Mouse (Mus musculus): ENCODE results near the gene Cd180. TPM values are rescaled to one million over a fixed set of nuclear protein-coding genes. Genes with fewer than 3 reads are reported as not detected.
A peak's percentile ranks its signal among the peaks of the same experiment; 100 is the strongest.
"Not testable (repeated sequence)": the region's sequence is repeated elsewhere in the genome, so short reads cannot be mapped to it uniquely, and the experiment has no call there.

Cd180 gene
- polyA plus RNA-seq, 1 experiment from 2014 or later = 0.59 TPM

DNA sequence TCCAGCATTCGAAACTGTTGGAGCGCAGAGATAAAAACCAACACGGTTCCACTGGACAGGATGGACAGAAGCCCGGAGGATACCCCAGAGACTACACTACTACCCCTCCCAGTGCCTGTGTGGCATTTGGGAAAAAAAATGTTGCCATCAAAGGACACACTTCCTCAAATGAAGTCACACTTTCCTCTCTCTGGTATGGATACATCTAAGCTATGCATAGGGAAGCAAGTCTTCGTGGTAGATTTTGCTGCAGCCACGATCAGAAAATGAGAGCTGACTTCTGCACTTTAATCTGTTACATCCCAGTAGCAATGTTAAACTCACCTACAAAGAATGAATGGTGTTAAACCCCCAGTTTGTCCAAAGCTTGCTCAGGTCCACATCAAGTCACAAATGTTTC, 24.4 kb upstream of the Cd180 start:
- Histone ChIP-seq H3K4me2 (replicated peaks; ENCODE audit: low read depth, low read length) (no peak overlapping the region), H3K27me3 (ENCODE audit: control insufficient read depth, insufficient read depth, low read length) (no peaks in the 10 kb centered on the region), H3K36me3 (ENCODE audit: control insufficient read depth, insufficient read depth, low read length) (no peaks in the 10 kb centered on the region), H3K4me3 (ENCODE audit: low read depth, low read length) (no peak overlapping the region), H3K4me1 (ENCODE audit: control insufficient read depth, insufficient read depth, low read length) (peaks cover 3% of the 10 kb centered on the region; the same call in 1 of the 2 replicates), H3K9ac (replicated peaks; ENCODE audit: low read depth, low read length) (no peak overlapping the region), H3K9me3 (ENCODE audit: control insufficient read depth, low read depth, low read length) (no peaks in the 10 kb centered on the region), H3K27ac (ENCODE audit: low read length) (no peak overlapping the region)
- WGBS = 84% methylated on average over 6 of the region's 6 CpGs
- ATAC-seq (ENCODE audit: insufficient number of reproducible peaks, insufficient read depth, low FRiP score, low read depth) = no peak

GRCm38 (mm10) chr13:102669522-102670256, 23.7 kb upstream of the Cd180 start:
- H3K4me3 ChIP-seq (ENCODE audit: low read depth, low read length) = no peak overlapping the region
- H3K27me3 ChIP-seq (ENCODE audit: control insufficient read depth, insufficient read depth, low read length) = no peaks in the 10 kb centered on the region
- H3K4me1 ChIP-seq (ENCODE audit: control insufficient read depth, insufficient read depth, low read length) = peaks cover 3% of the 10 kb centered on the region; the same call in 1 of the 2 replicates
- no peak for ATAC-seq (ENCODE audit: insufficient number of reproducible peaks, insufficient read depth, low FRiP score, low read depth)
- H3K4me2 ChIP-seq (replicated peaks; ENCODE audit: low read depth, low read length) = no peak overlapping the region
- H3K27ac ChIP-seq (ENCODE audit: low read length) = no peak overlapping the region
- no peaks in the 10 kb centered on the region for H3K9me3 ChIP-seq (ENCODE audit: control insufficient read depth, low read depth, low read length)
- no peaks in the 10 kb centered on the region for H3K36me3 ChIP-seq (ENCODE audit: control insufficient read depth, insufficient read depth, low read length)
- H3K9ac ChIP-seq (replicated peaks; ENCODE audit: low read depth, low read length) = no peak overlapping the region
- 37% methylated on average over 14 of the region's 14 CpGs for WGBS

DNA sequence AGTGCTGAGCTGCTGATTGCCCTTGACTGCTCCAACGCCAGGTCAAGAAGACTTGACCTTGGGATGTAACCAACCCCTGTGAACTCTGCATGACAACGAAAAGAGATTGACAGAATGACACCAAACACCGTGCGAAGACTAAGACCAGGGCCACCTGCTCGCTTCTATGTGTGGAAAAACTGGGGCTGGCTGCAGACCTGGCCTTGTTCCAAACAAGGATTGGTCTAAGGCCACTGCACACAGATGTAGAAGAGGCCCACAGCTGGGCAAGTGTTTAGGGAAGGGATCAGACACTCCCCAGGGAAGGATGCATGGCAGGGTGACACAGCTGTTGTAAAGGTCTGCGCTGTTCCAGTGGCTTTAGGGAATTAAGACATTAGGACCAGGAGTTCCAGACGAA, 22.9 kb upstream of the Cd180 start:
- Histone ChIP-seq H3K4me2 (replicated peaks; ENCODE audit: low read depth, low read length) (no peak overlapping the region), H3K27ac (ENCODE audit: low read length) (no peak overlapping the region), H3K9ac (replicated peaks; ENCODE audit: low read depth, low read length) (no peak overlapping the region), H3K36me3 (ENCODE audit: control insufficient read depth, insufficient read depth, low read length) (no peaks in the 10 kb centered on the region), H3K27me3 (ENCODE audit: control insufficient read depth, insufficient read depth, low read length) (no peaks in the 10 kb centered on the region), H3K4me1 (ENCODE audit: control insufficient read depth, insufficient read depth, low read length) (peaks cover 3% of the 10 kb centered on the region; the same call in 1 of the 2 replicates), H3K9me3 (ENCODE audit: control insufficient read depth, low read depth, low read length) (no peaks in the 10 kb centered on the region), H3K4me3 (ENCODE audit: low read depth, low read length) (no peak overlapping the region)
- WGBS = 60% methylated on average over 7 of the region's 7 CpGs
- no peak for ATAC-seq (ENCODE audit: insufficient number of reproducible peaks, insufficient read depth, low FRiP score, low read depth)

- H3K9me3 ChIP-seq (ENCODE audit: control insufficient read depth, low read depth, low read length) = no peaks in the 10 kb centered on the region
- no peak overlapping the region for H3K4me2 ChIP-seq (replicated peaks; ENCODE audit: low read depth, low read length)
- no peaks in the 10 kb centered on the region for H3K36me3 ChIP-seq (ENCODE audit: control insufficient read depth, insufficient read depth, low read length)
- no peak overlapping the region for H3K9ac ChIP-seq (replicated peaks; ENCODE audit: low read depth, low read length)
- H3K4me1 ChIP-seq (ENCODE audit: control insufficient read depth, insufficient read depth, low read length) = peaks cover 3% of the 10 kb centered on the region; the same call in 1 of the 2 replicates
- 90% methylated on average over 3 of the region's 3 CpGs for WGBS
- ATAC-seq (ENCODE audit: insufficient number of reproducible peaks, insufficient read depth, low FRiP score, low read depth) = no peak
- no peak overlapping the region for H3K4me3 ChIP-seq (ENCODE audit: low read depth, low read length)
- H3K27ac ChIP-seq (ENCODE audit: low read length) = no peak overlapping the region
- H3K27me3 ChIP-seq (ENCODE audit: control insufficient read depth, insufficient read depth, low read length) = no peaks in the 10 kb centered on the region
Observed at GRCm38 (mm10) chr13:102674083-102674482, 19.3 kb upstream of the Cd180 start.

- not testable (repeated sequence) for H3K9ac ChIP-seq (replicated peaks; ENCODE audit: low read depth, low read length); H3K27me3 ChIP-seq (ENCODE audit: control insufficient read depth, insufficient read depth, low read length); H3K27ac ChIP-seq (ENCODE audit: low read length); H3K4me3 ChIP-seq (ENCODE audit: low read depth, low read length); H3K36me3 ChIP-seq (ENCODE audit: control insufficient read depth, insufficient read depth, low read length); H3K9me3 ChIP-seq (ENCODE audit: control insufficient read depth, low read depth, low read length); ATAC-seq (ENCODE audit: insufficient number of reproducible peaks, insufficient read depth, low FRiP score, low read depth); H3K4me1 ChIP-seq (ENCODE audit: control insufficient read depth, insufficient read depth, low read length); H3K4me2 ChIP-seq (replicated peaks; ENCODE audit: low read depth, low read length)
- 79% methylated on average over 4 of the region's 4 CpGs for WGBS
Observed at GRCm38 (mm10) chr13:102677602-102678001, 15.8 kb upstream of the Cd180 start.

DNA sequence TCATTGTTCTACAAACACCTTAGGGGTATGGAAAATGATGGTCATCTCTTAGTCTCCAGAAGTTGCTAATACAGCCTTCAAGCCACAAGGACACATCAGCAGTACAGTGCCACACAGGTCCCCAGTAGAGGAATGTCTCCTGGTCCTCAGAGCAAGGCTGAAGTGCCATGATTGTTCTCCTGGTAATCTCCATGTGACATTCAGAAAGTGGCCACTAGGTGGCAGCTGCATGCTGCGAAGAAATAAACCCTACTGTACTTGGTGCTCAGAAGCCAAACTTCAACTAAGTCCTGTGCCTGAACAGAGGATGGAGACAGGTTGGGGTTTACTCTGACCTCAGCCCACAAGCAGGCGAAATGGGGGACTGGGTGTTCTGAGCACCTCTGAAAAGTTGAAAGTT, 14.9 kb upstream of the Cd180 start:
- H3K36me3 ChIP-seq (ENCODE audit: control insufficient read depth, insufficient read depth, low read length) = no peaks in the 10 kb centered on the region
- no peaks in the 10 kb centered on the region for H3K27me3 ChIP-seq (ENCODE audit: control insufficient read depth, insufficient read depth, low read length)
- H3K4me2 ChIP-seq (replicated peaks; ENCODE audit: low read depth, low read length) = no peak overlapping the region
- H3K9me3 ChIP-seq (ENCODE audit: control insufficient read depth, low read depth, low read length) = no peaks in the 10 kb centered on the region
- H3K9ac ChIP-seq (replicated peaks; ENCODE audit: low read depth, low read length) = no peak overlapping the region
- WGBS = 10% methylated on average over 2 of the region's 2 CpGs
- no peak overlapping the region for H3K4me3 ChIP-seq (ENCODE audit: low read depth, low read length)
- ATAC-seq (ENCODE audit: insufficient number of reproducible peaks, insufficient read depth, low FRiP score, low read depth) = peak; percentile 46; the same call in 1 of the 2 replicates
- H3K4me1 ChIP-seq (ENCODE audit: control insufficient read depth, insufficient read depth, low read length) = no peaks in the 10 kb centered on the region
- no peak overlapping the region for H3K27ac ChIP-seq (ENCODE audit: low read length)

- Histone ChIP-seq H3K27me3 (ENCODE audit: control insufficient read depth, insufficient read depth, low read length) (no peaks in the 10 kb centered on the region), H3K27ac (ENCODE audit: low read length) (no peak overlapping the region), H3K9ac (replicated peaks; ENCODE audit: low read depth, low read length) (no peak overlapping the region), H3K9me3 (ENCODE audit: control insufficient read depth, low read depth, low read length) (no peaks in the 10 kb centered on the region), H3K36me3 (ENCODE audit: control insufficient read depth, insufficient read depth, low read length) (no peaks in the 10 kb centered on the region), H3K4me3 (ENCODE audit: low read depth, low read length) (no peak overlapping the region), H3K4me2 (replicated peaks; ENCODE audit: low read depth, low read length) (no peak overlapping the region), H3K4me1 (ENCODE audit: control insufficient read depth, insufficient read depth, low read length) (no peaks in the 10 kb centered on the region)
- 72% methylated on average over 4 of the region's 4 CpGs for WGBS
- no peak for ATAC-seq (ENCODE audit: insufficient number of reproducible peaks, insufficient read depth, low FRiP score, low read depth)
Observed at GRCm38 (mm10) chr13:102684890-102685289, 8.5 kb upstream of the Cd180 start.

GRCm38 (mm10) chr13:102688121-102688520, 5.2 kb upstream of the Cd180 start:
- Histone ChIP-seq H3K36me3 (ENCODE audit: control insufficient read depth, insufficient read depth, low read length) (no peaks in the 10 kb centered on the region), H3K4me1 (ENCODE audit: control insufficient read depth, insufficient read depth, low read length) (0 out of 2 replicates have a peak, but pooled peaks cover 3% of the 10 kb centered on the region), H3K27me3 (ENCODE audit: control insufficient read depth, insufficient read depth, low read length) (no peaks in the 10 kb centered on the region), H3K9me3 (ENCODE audit: control insufficient read depth, low read depth, low read length) (no peaks in the 10 kb centered on the region), H3K27ac (ENCODE audit: low read length) (no peak overlapping the region), H3K4me3 (ENCODE audit: low read depth, low read length) (no peak overlapping the region), H3K4me2 (replicated peaks; ENCODE audit: low read depth, low read length) (no peak overlapping the region), H3K9ac (replicated peaks; ENCODE audit: low read depth, low read length) (no peak overlapping the region)
- WGBS = 84% methylated on average over 1 of the region's 1 CpGs
- ATAC-seq (ENCODE audit: insufficient number of reproducible peaks, insufficient read depth, low FRiP score, low read depth) = no peak
